Mouse (Mus musculus): ENCODE results near the gene Cd200r2. TPM values are rescaled to one million over a fixed set of nuclear protein-coding genes. Genes with fewer than 3 reads are reported as not detected.

Cd200r2 gene
- polyA plus RNA-seq, 1 experiment from 2014 or later, result 0.12 TPM

DNA sequence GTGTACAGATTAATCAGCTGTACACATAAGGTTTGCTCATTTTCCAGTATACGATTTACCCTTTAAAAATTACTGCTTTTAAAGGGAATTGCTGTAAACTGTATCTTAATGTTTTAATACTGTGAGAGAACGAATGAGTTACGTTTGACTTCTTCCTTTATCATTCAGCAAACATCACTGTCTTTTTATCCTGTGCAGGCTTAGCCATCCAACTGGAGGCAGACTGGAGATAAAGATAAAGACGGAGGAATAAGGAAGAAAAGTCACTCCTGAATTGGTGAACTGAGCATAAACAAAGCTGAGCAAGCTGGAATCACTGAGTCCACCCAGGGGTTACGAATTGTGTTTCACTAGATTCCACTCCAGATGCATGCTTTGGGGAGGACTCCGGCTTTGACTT lies 10.7 kb downstream of the Cd200r2 start:
- H3K27ac ChIP-seq (ENCODE audit: low read depth), result no peak overlapping the region
- no peaks in the 10 kb centered on the region for H3K36me3 ChIP-seq (replicated peaks; ENCODE audit: insufficient read depth, low read length)
- WGBS (ENCODE audit: insufficient replicate concordance), result 55% methylated on average over 6 of the region's 6 CpGs
- H3K9me3 ChIP-seq (ENCODE audit: low read length), result no peaks in the 10 kb centered on the region
- DNase-seq, result no peak
- no peak overlapping the region for H3K4me3 ChIP-seq (ENCODE audit: low read depth, low read length)
- ATAC-seq, result no peak
- TF ChIP-seq CTCF (IDR thresholded peaks at IDR 0.05; ENCODE audit: low read depth), result no peak
- no peak for TF ChIP-seq EP300 (IDR thresholded peaks at IDR 0.05; ENCODE audit: low read depth)
- no peak overlapping the region for H3K9ac ChIP-seq (replicated peaks)
- no peaks in the 10 kb centered on the region for H3K4me1 ChIP-seq (ENCODE audit: insufficient read depth)
- no peaks in the 10 kb centered on the region for H3K27me3 ChIP-seq (ENCODE audit: insufficient read depth, low read length)
- no peak overlapping the region for H3K4me2 ChIP-seq (ENCODE audit: low read depth, low read length)

DNA sequence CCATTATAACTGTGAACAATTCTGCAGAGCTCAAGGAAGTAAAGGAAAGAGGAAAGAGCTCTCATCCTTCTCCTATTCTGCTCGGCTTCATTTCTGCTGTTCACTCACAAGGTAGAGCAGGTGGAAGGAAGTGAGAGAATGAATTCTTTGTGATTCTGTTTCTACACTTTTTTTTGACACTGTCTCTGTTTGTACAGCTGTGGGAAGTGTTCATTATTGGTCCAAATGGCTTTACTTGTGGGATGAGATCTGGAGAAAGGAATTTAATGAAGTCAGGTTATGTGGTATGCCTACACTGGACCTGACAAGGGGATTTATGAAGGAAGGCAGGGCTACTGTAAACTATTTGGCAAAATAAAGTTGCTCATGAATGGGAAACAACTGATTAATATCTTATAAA lies 23.9 kb downstream of the Cd200r2 start:
- Histone ChIP-seq H3K4me2 (ENCODE audit: low read depth, low read length) (no peak overlapping the region), H3K27me3 (ENCODE audit: insufficient read depth, low read length) (no peaks in the 10 kb centered on the region), H3K9me3 (ENCODE audit: low read length) (no peaks in the 10 kb centered on the region), H3K4me1 (ENCODE audit: insufficient read depth) (no peaks in the 10 kb centered on the region), H3K27ac (ENCODE audit: low read depth) (no peak overlapping the region), H3K4me3 (ENCODE audit: low read depth, low read length) (no peak overlapping the region), H3K36me3 (replicated peaks; ENCODE audit: insufficient read depth, low read length) (no peaks in the 10 kb centered on the region), H3K9ac (replicated peaks) (no peak overlapping the region)
- no peak for DNase-seq
- TF ChIP-seq CTCF (IDR thresholded peaks at IDR 0.05; ENCODE audit: low read depth) (no peak), EP300 (IDR thresholded peaks at IDR 0.05; ENCODE audit: low read depth) (no peak)
- WGBS (ENCODE audit: insufficient replicate concordance), result 47% methylated on average over 1 of the region's 1 CpGs
- no peak for ATAC-seq

DNA sequence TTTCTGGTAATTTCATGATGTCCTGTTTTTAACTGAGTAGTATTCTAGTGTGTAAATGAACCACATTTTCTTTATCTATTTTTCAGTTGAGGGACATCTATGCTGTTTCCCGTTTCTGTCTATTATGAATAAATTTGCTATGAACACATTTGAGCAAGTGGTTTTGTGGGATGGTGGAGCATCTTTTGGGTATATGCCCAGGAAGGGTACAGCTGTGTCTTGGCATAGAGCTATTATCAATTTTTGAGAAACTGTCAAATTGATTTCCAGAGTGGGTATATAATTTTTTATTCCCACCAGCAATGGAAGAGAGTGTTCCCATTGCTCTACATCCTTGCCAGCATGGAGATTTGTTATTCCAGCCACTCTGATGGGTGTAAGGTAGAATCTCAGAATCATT lies 65.1 kb downstream of the Cd200r2 start:
- H3K36me3 ChIP-seq (replicated peaks; ENCODE audit: insufficient read depth, low read length), result no peaks in the 10 kb centered on the region
- no peak overlapping the region for H3K4me2 ChIP-seq (ENCODE audit: low read depth, low read length)
- H3K9me3 ChIP-seq (ENCODE audit: low read length), result no peaks in the 10 kb centered on the region
- ATAC-seq, result no peak
- H3K9ac ChIP-seq (replicated peaks), result no peak overlapping the region
- 64% methylated on average over 1 of the region's 1 CpGs for WGBS (ENCODE audit: insufficient replicate concordance)
- TF ChIP-seq EP300 (IDR thresholded peaks at IDR 0.05; ENCODE audit: low read depth), result no peak
- TF ChIP-seq CTCF (IDR thresholded peaks at IDR 0.05; ENCODE audit: low read depth), result no peak
- no peaks in the 10 kb centered on the region for H3K4me1 ChIP-seq (ENCODE audit: insufficient read depth)
- no peak for DNase-seq
- no peak overlapping the region for H3K4me3 ChIP-seq (ENCODE audit: low read depth, low read length)
- H3K27ac ChIP-seq (ENCODE audit: low read depth), result no peak overlapping the region
- no peaks in the 10 kb centered on the region for H3K27me3 ChIP-seq (ENCODE audit: insufficient read depth, low read length)

DNA sequence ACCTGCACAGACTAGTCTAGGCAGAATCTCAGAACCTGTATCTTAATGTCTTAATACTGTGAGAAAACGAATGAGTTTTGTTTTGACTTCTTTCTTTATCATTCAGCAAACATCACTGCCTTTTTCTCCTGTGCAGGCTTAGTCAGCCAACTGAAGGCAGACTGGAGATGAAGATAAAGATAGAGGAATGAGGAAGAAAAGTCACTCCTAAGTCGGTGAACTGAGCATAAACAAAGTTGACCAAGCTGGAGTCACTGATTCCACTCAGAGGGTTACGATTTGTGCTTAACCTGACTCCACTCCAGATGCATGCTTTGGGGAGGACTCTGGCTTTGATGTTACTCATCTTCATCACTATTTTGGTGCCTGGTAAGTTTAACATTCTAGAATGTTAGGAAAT lies 76.6 kb downstream of the Cd200r2 start, which contains the start of gene Cd200r3:
Gene Cd200r3, plus strand, starts transcription at position 211 of the 400 bp plus-strand sequence.
- Histone ChIP-seq H3K9ac (replicated peaks) (no peak within 1 kb of the TSS), H3K36me3 (replicated peaks; ENCODE audit: insufficient read depth, low read length) (no peaks in the 10 kb centered on the region), H3K9me3 (ENCODE audit: low read length) (no peaks in the 10 kb centered on the region), H3K27me3 (ENCODE audit: insufficient read depth, low read length) (no peaks in the 10 kb centered on the region), H3K4me1 (ENCODE audit: insufficient read depth) (no peaks in the 10 kb centered on the region), H3K4me2 (ENCODE audit: low read depth, low read length) (no peak within 1 kb of the TSS), H3K27ac (ENCODE audit: low read depth) (no peak within 1 kb of the TSS), H3K4me3 (ENCODE audit: low read depth, low read length) (no peak within 1 kb of the TSS)
- TF ChIP-seq EP300 (IDR thresholded peaks at IDR 0.05; ENCODE audit: low read depth), result no peak
- no peak for TF ChIP-seq CTCF (IDR thresholded peaks at IDR 0.05; ENCODE audit: low read depth)
- DNase-seq (no peak), ATAC-seq (no peak)
- WGBS (ENCODE audit: insufficient replicate concordance), result 30% methylated on average over 3 of the region's 3 CpGs

DNA sequence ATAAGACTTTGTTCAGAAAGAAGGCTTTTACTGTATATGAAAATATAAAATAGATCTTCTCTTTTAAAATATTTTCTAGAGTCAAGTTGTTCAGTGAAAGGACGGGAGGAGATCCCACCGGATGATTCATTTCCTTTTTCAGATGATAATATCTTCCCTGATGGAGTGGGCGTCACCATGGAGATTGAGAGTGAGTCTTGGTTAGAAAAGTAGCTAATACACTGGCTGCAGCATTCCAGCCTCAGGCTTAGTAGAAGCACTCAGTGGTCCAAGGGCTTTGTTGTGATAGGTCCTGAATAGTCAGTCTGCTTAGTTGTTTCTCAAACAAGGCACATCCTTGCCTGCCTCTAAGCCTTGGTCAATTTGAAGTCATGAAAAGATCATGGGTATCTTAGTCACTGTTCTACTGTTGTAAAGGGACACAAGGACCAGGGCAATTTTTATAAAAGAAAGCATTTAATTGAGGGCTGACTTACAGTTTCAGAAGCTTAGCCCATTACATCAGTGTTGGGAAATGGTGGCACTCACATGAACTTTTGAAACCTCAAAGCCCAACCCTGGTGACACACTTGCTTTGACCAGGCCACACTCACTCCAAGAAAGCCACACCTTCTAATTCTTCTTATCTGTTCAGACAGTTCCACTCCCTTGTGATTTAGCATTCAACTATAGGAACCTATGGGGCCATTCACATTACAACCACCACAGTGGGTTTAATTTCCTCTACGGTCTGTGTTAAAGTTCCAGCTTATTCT lies 84.6 kb downstream of the Cd200r2 start:
- Histone ChIP-seq H3K36me3 (replicated peaks; ENCODE audit: insufficient read depth, low read length) (no peaks in the 10 kb centered on the region), H3K4me2 (ENCODE audit: low read depth, low read length) (no peak overlapping the region), H3K27me3 (ENCODE audit: insufficient read depth, low read length) (no peaks in the 10 kb centered on the region), H3K27ac (ENCODE audit: low read depth) (no peak overlapping the region), H3K9ac (replicated peaks) (no peak overlapping the region), H3K4me1 (ENCODE audit: insufficient read depth) (peaks cover 3% of the 10 kb centered on the region; the same call in 1 of the 2 replicates), H3K9me3 (ENCODE audit: low read length) (no peaks in the 10 kb centered on the region), H3K4me3 (ENCODE audit: low read depth, low read length) (no peak overlapping the region)
- DNase-seq (no peak), ATAC-seq (no peak)
- no peak for TF ChIP-seq EP300 (IDR thresholded peaks at IDR 0.05; ENCODE audit: low read depth)
- no peak for TF ChIP-seq CTCF (IDR thresholded peaks at IDR 0.05; ENCODE audit: low read depth)
- WGBS (ENCODE audit: insufficient replicate concordance), result 57% methylated on average over 4 of the region's 4 CpGs

DNA sequence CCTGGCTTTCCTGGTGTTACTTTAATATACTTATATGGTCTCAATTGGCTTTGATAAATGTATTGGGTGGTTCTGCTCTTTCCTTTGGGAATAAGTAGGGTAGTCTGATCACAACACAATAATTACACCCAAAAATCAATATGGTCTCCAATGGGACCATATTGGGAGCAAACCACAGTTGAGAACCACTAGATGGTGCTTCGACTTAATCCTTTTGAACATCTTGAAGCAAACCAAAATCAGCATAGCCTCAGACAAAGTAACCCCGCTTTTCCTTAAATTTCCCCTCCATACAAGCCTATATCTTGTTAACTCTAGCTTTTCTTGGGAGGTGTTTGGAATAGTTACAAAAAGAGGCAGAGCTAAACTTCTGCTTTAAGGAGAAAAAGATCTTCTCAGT lies 95.4 kb downstream of the Cd200r2 start:
- no peaks in the 10 kb centered on the region for H3K27me3 ChIP-seq (ENCODE audit: insufficient read depth, low read length)
- peaks cover 5% of the 10 kb centered on the region; the same call in 1 of the 2 replicates for H3K4me1 ChIP-seq (ENCODE audit: insufficient read depth)
- no peak overlapping the region for H3K4me3 ChIP-seq (ENCODE audit: low read depth, low read length)
- no peak overlapping the region for H3K4me2 ChIP-seq (ENCODE audit: low read depth, low read length)
- no peaks in the 10 kb centered on the region for H3K9me3 ChIP-seq (ENCODE audit: low read length)
- no peak for DNase-seq
- H3K27ac ChIP-seq (ENCODE audit: low read depth), result peak overlapping the region; percentile 69
- WGBS (ENCODE audit: insufficient replicate concordance), result 55% methylated on average over 2 of the region's 2 CpGs
- peak; percentile 31 for TF ChIP-seq CTCF (IDR thresholded peaks at IDR 0.05; ENCODE audit: low read depth)
- no peak for TF ChIP-seq EP300 (IDR thresholded peaks at IDR 0.05; ENCODE audit: low read depth)
- H3K36me3 ChIP-seq (replicated peaks; ENCODE audit: insufficient read depth, low read length), result no peaks in the 10 kb centered on the region
- H3K9ac ChIP-seq (replicated peaks), result no peak overlapping the region
- no peak for ATAC-seq
